Mouse (Mus musculus) liver, embryonic 16.5 days (tissue): ENCODE results near the gene Klf12. TPM values are rescaled to one million over a fixed set of nuclear protein-coding genes. Genes with fewer than 3 reads are reported as not detected.

ENCODE experiments used
- ATAC-seq: fragments of 200-750 bp; cut with Nextera tagmentation; 2 replicates; pipeline ENCODE4 v1.8.0; 2017; ENCODE audit warnings: low read depth, mild to moderate bottlenecking, moderate number of reproducible peaks, moderate library complexity
- H3K27ac ChIP-seq: fragments of 300-500 bp; sonication (generic); 2 replicates; pipeline ENCODE4 v1.5.1; 2014; ENCODE audit warnings: mild to moderate bottlenecking, low read length
- H3K27me3 ChIP-seq: fragments of 300-500 bp; sonication (generic); 2 replicates; pipeline ENCODE4 v1.6.1; 2014; ENCODE audit warnings: low read depth, low read length, mixed read lengths; ENCODE audit not compliant: control insufficient read depth, insufficient read depth
- H3K36me3 ChIP-seq: fragments of 300-500 bp; sonication (generic); 2 replicates; pipeline ENCODE4 v1.6.1; 2014; ENCODE audit warnings: mild to moderate bottlenecking; ENCODE audit not compliant: control insufficient read depth, insufficient read depth
- H3K4me1 ChIP-seq: fragments of 300-500 bp; sonication (generic); 2 replicates; pipeline ENCODE4 v1.6.1; 2014; ENCODE audit warnings: low read depth, low read length, mixed read lengths; ENCODE audit not compliant: control insufficient read depth
- H3K4me2 ChIP-seq: fragments of 300-500 bp; sonication (generic); 2 replicates; pipeline ENCODE4 v1.6.1; 2014; ENCODE audit warnings: low read depth, low read length, mixed read lengths
- H3K4me3 ChIP-seq: fragments of 300-500 bp; sonication (generic); 2 replicates; pipeline ENCODE4 v1.5.1; 2014; ENCODE audit warnings: low read depth, mild to moderate bottlenecking, low read length
- H3K9ac ChIP-seq: fragments of 300-500 bp; sonication (generic); 2 replicates; pipeline ENCODE4 v1.6.1; 2014; ENCODE audit warnings: low read depth, low read length
- H3K9me3 ChIP-seq: fragments of 300-500 bp; sonication (generic); replicated peaks from 2 replicates; pipeline ENCODE4 v1.6.1; 2016; ENCODE audit warnings: low read length; ENCODE audit not compliant: control insufficient read depth
- WGBS: fragments of 180-500 bp; shearing (Covaris S2); extraction: QIAGEN DNeasy Blood & Tissue Kit; methylation state at CpG from one replicate; pipeline ENCODE4 v1.1.7; 2014; ENCODE audit not compliant: insufficient replicate concordance; 5-methylcytosine and 5-hydroxymethylcytosine counted together
- polyA plus RNA-seq: library from polyadenylated mRNA; unstranded; fragments of >200 nt; fragmentation: Nextera tagmentation; extraction: Ambion mirVana; gene quantifications from 2 replicates; pipeline ENCODE4 v1.2.1, GENCODE M21; 2015

Klf12 gene
- polyA plus RNA-seq, 1 experiment from 2014 or later: 7.4 TPM

GRCm38 (mm10) chr14:100243046-100243445, 41.4 kb downstream of the Klf12 start:
- Histone ChIP-seq H3K27ac (no peak overlapping the region), H3K27me3 (no peaks in the 10 kb centered on the region), H3K4me2 (no peak overlapping the region), H3K9ac (no peak overlapping the region), H3K36me3 (no peaks in the 10 kb centered on the region), H3K9me3 (no peaks in the 10 kb centered on the region), H3K4me3 (no peak overlapping the region), H3K4me1 (no peaks in the 10 kb centered on the region)
- ATAC-seq: no peak
- WGBS: 67% methylated on average over 5 of the region's 5 CpGs

- H3K4me1 ChIP-seq: no peaks in the 10 kb centered on the region; the same call in 1 of the 2 replicates
- H3K4me3 ChIP-seq: no peak overlapping the region
- no peak for ATAC-seq
- H3K4me2 ChIP-seq: no peak overlapping the region
- H3K27me3 ChIP-seq: no peaks in the 10 kb centered on the region
- no peaks in the 10 kb centered on the region for H3K36me3 ChIP-seq
- no peaks in the 10 kb centered on the region for H3K9me3 ChIP-seq
- H3K27ac ChIP-seq: no peak overlapping the region
- WGBS: 63% methylated on average over 4 of the region's 4 CpGs
- no peak overlapping the region for H3K9ac ChIP-seq
Measured at GRCm38 (mm10) chr14:100239874-100240273, 44.6 kb downstream of the Klf12 start.

- 60% methylated on average over 7 of the region's 7 CpGs for WGBS
- H3K9me3 ChIP-seq: no peaks in the 10 kb centered on the region
- H3K4me2 ChIP-seq: no peak overlapping the region
- H3K27ac ChIP-seq: no peak overlapping the region
- H3K9ac ChIP-seq: no peak overlapping the region
- no peaks in the 10 kb centered on the region for H3K27me3 ChIP-seq
- no peak overlapping the region for H3K4me3 ChIP-seq
- no peak for ATAC-seq
- H3K4me1 ChIP-seq: no peaks in the 10 kb centered on the region; the same call in 1 of the 2 replicates
- no peaks in the 10 kb centered on the region for H3K36me3 ChIP-seq
Measured at GRCm38 (mm10) chr14:100236757-100237156, 47.7 kb downstream of the Klf12 start.

GRCm38 (mm10) chr14:100235746-100236145, 48.7 kb downstream of the Klf12 start:
- Histone ChIP-seq H3K4me1 (no peaks in the 10 kb centered on the region; the same call in 1 of the 2 replicates), H3K4me2 (no peak overlapping the region), H3K9me3 (no peaks in the 10 kb centered on the region), H3K36me3 (no peaks in the 10 kb centered on the region), H3K9ac (no peak overlapping the region), H3K27me3 (no peaks in the 10 kb centered on the region), H3K4me3 (no peak overlapping the region), H3K27ac (no peak overlapping the region)
- WGBS: 38% methylated on average over 3 of the region's 3 CpGs
- ATAC-seq: 0 out of 2 replicates have a peak, but pooled peaks have one; percentile 21

- no peaks in the 10 kb centered on the region for H3K27me3 ChIP-seq
- no peak overlapping the region for H3K4me2 ChIP-seq
- H3K27ac ChIP-seq: peak overlapping the region; percentile 47
- no peaks in the 10 kb centered on the region for H3K36me3 ChIP-seq
- peak; percentile 67 for ATAC-seq
- H3K9me3 ChIP-seq: no peaks in the 10 kb centered on the region
- no peak overlapping the region for H3K9ac ChIP-seq
- WGBS: 47% methylated on average over 1 of the region's 1 CpGs
- H3K4me1 ChIP-seq: peaks cover 2% of the 10 kb centered on the region; the same call in 1 of the 2 replicates
- H3K4me3 ChIP-seq: no peak overlapping the region
Measured at GRCm38 (mm10) chr14:100231384-100231783, 53.1 kb downstream of the Klf12 start.

- Histone ChIP-seq H3K27ac (peak overlapping the region; percentile 60; the same call in 1 of the 2 replicates), H3K9ac (no peak overlapping the region), H3K27me3 (no peaks in the 10 kb centered on the region), H3K36me3 (no peaks in the 10 kb centered on the region), H3K9me3 (no peaks in the 10 kb centered on the region), H3K4me1 (peaks cover 2% of the 10 kb centered on the region; the same call in 1 of the 2 replicates), H3K4me2 (no peak overlapping the region), H3K4me3 (no peak overlapping the region)
- WGBS: 70% methylated on average over 6 of the region's 6 CpGs
- peak; percentile 77 for ATAC-seq
Measured at GRCm38 (mm10) chr14:100228120-100228519, 56.4 kb downstream of the Klf12 start.

- Histone ChIP-seq H3K4me1 (peaks cover 2% of the 10 kb centered on the region; the same call in 1 of the 2 replicates), H3K27ac (peak overlapping the region; percentile 48; the same call in 1 of the 2 replicates), H3K36me3 (no peaks in the 10 kb centered on the region), H3K4me2 (0 out of 2 replicates have a peak overlapping the region, but pooled peaks have one; percentile 13), H3K9me3 (no peaks in the 10 kb centered on the region), H3K4me3 (no peak overlapping the region), H3K9ac (no peak overlapping the region), H3K27me3 (no peaks in the 10 kb centered on the region)
- WGBS: 64% methylated on average over 6 of the region's 6 CpGs
- no peak; the same call in 1 of the 2 replicates for ATAC-seq
Measured at GRCm38 (mm10) chr14:100227717-100228116, 56.8 kb downstream of the Klf12 start.

- no peak for ATAC-seq
- no peaks in the 10 kb centered on the region for H3K27me3 ChIP-seq
- no peak overlapping the region for H3K9ac ChIP-seq
- no peak overlapping the region for H3K4me3 ChIP-seq
- H3K27ac ChIP-seq: no peak overlapping the region
- no peak overlapping the region for H3K4me2 ChIP-seq
- no peaks in the 10 kb centered on the region for H3K36me3 ChIP-seq
- WGBS: 28% methylated on average over 4 of the region's 4 CpGs
- H3K9me3 ChIP-seq: no peaks in the 10 kb centered on the region
- H3K4me1 ChIP-seq: peaks cover 2% of the 10 kb centered on the region; the same call in 1 of the 2 replicates
Measured at GRCm38 (mm10) chr14:100224151-100224550, 60.3 kb downstream of the Klf12 start.

- H3K4me2 ChIP-seq: no peak overlapping the region
- ATAC-seq: peak; percentile 54; the same call in 1 of the 2 replicates
- WGBS: 51% methylated on average over 4 of the region's 4 CpGs
- H3K4me1 ChIP-seq: peaks cover 2% of the 10 kb centered on the region; the same call in 1 of the 2 replicates
- H3K27me3 ChIP-seq: no peaks in the 10 kb centered on the region
- H3K36me3 ChIP-seq: no peaks in the 10 kb centered on the region; the same call in 1 of the 2 replicates
- no peaks in the 10 kb centered on the region for H3K9me3 ChIP-seq
- H3K27ac ChIP-seq: no peak overlapping the region
- H3K9ac ChIP-seq: no peak overlapping the region
- H3K4me3 ChIP-seq: no peak overlapping the region
Measured at GRCm38 (mm10) chr14:100222260-100222659, 62.2 kb downstream of the Klf12 start.
